Mouse (Mus musculus) activated CD4-positive, CD25-positive, alpha-beta regulatory T cell, adult 4 months (primary cell): ENCODE results near the gene Tcl1b3. TPM values are rescaled to one million over a fixed set of nuclear protein-coding genes. Genes with fewer than 3 reads are reported as not detected.

Experiments used
- ATAC-seq: one replicate; pipeline ENCODE4 v1.8.0; 2017
- polyA plus RNA-seq, 2 experiments: library from polyadenylated mRNA; unstranded; fragments of 100-300 nt; shearing (Covaris generic); gene quantifications; one replicate each; pipeline ENCODE4 v1.2.1; 2017

Gene Tcl1b3
- polyA plus RNA-seq, 2 experiments from 2014 or later = not detected

DNA sequence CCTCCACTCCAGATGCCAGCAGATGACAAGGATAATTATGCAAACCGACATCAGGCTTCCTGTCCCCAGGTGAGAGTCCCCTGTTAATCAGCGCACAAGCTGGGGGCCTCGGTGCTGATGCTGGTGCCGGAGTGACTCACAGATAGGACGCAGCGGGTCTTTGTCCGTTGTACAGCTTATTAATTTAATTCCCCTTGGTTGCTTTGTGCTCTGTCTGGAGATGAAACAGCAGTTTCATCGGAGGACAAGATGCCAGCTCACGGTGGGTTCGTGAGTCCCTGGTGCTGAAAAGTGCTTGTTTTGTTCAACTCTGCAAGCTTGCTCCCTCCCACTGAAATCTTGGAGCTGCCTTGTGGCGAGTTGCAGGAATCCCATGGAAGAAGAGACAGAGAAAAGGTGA lies 43.5 kb downstream of the Tcl1b3 start:
- no peak for ATAC-seq

DNA sequence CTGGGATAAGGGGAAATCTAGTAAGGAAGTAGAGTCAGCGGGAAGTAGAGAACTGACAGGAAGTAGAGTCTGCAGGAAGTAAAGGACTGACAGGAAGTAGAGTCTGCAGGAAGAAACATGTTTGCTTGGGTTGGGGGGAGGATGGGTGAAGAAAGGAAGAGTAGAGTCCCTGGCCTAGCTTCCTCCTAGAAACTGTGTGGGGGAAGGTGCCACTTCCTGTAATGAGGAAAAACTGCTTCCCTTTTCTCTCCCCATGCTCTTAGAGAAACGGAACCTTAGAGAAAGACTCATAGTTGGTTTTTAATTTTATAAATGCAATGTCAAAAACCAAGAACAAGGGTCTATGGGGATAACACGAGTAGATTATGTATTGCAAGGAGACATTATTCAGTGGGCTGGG lies 44.2 kb downstream of the Tcl1b3 start:
- ATAC-seq = no peak

DNA sequence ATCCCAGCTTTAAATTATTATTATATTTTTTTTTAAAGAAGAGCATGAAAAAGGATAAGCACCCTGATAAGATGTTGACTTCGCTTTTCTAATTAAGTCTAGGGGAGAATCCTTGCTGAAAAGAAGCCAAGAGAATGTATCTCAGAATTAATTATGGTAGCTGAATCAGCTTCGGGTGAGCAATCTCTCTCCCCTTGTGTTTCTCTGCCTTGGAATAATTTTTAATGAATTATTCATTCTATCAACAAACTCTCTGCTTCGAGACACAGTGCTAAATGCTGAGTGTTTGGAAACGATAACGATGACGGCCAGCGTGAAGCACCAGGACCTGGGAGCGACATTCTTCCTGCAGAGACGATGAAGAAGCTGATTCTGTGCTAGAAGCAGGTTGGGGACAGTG lies 48.2 kb downstream of the Tcl1b3 start:
- ATAC-seq = no peak

Other genes with a start within 250 kb of the Tcl1b3 start
- 1 to 10 TPM; 4.1 to 5.4 TPM for gene Syne3, start 181.2 kb upstream of the Tcl1b3 start, polyA plus RNA-seq
- 1 to 10 TPM; 6.5 to 7.7 TPM for gene Glrx5, start 158.4 kb upstream of the Tcl1b3 start, polyA plus RNA-seq
- gene Tcl1b2, start 45.0 kb upstream of the Tcl1b3 start, polyA plus RNA-seq = not detected
- not detected for gene Tcl1b1, start 31.4 kb upstream of the Tcl1b3 start, polyA plus RNA-seq
- not detected for gene Tcl1b5, start 14.7 kb upstream of the Tcl1b3 start, polyA plus RNA-seq
- gene Tcl1b4, start 10.9 kb downstream of the Tcl1b3 start, polyA plus RNA-seq = not detected
- gene Tcl1, start 31.8 kb downstream of the Tcl1b3 start, polyA plus RNA-seq = under 1 TPM in 1 of 2 experiments, not detected in 1; 0.49 TPM
- not detected for gene Tunar, start 142.8 kb downstream of the Tcl1b3 start, polyA plus RNA-seq